Mouse (Mus musculus): ENCODE results near the gene Nipal3. TPM values are rescaled to one million over a fixed set of nuclear protein-coding genes. Genes with fewer than 3 reads are reported as not detected.

The Nipal3 gene
- polyA plus RNA-seq (2015; fragmentation: Nextera tagmentation; extraction: Ambion mirVana) = 5.1 and 8.9 TPM in 2 replicates

DNA sequence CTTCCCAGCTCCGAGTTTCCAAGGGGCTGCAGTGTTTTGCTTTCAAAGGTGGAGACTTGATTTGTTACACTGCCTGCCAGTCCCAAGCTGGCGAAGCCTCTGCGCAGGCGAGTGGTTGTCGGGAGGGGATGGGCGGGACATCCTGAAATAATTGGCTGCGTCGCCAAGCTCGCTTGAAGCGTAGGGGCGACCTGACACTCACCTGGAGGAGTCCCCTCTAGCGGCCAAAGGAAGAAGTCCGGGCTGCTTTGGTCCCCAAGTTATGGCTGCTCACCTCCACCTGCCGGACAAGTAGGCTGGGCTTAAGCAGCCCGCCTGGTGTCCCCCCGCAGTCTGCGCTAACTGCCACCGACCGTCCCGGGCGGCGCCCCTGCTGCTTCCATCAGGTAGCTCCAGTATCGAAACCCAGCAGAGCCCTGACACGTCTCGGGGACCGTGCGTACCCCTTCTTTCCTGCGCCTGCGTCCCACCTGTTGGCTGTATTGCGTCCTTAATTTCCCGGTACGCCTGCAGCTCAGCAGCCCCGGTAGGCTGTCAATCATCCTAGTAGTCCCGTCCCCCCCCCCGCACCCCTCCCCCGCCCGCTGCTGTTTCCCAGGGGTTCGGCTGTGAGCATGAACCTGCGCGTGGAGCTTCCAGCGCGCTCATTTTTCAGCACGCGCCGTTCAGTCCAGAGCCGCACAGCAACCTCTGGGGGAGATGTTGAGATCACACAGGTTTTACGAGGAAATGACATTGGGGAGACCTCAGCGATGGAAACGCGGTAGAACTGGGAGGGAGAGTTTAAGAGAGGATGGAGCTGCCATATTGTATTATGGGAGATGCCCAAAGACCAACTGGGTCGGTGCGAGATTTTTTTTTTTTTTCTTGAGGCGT lies at the start of gene Nipal3, which contains the start of gene Stpg1:
Gene Nipal3 (minus strand): TSS at position 518 of the 876 bp plus-strand sequence.
Gene Stpg1 (plus strand): TSS at position 270 of the 876 bp plus-strand sequence.
- Histone ChIP-seq H3K4me2 (peak within 1 kb of the TSS; percentile 97), H3K9me3 (no peaks in the 10 kb centered on the region), H3K9ac (peak within 1 kb of the TSS; percentile 71), H3K36me3 (peaks cover 11% of the 10 kb centered on the region; the same call in 1 of the 2 replicates), H3K27ac (replicated peaks) (peak within 1 kb of the TSS; percentile 49; the same call in 1 of the 2 replicates), H3K27me3 (peaks cover 6% of the 10 kb centered on the region), H3K4me1 (replicated peaks) (peaks cover 25% of the 10 kb centered on the region), H3K4me3 (peak within 1 kb of the TSS; percentile 71)
- whole genome bisulfite sequencing = under 1% methylated on average over 53 of the region's 53 CpGs
- ATAC-seq (ENCODE audit: low read depth) = peak; percentile 98

DNA sequence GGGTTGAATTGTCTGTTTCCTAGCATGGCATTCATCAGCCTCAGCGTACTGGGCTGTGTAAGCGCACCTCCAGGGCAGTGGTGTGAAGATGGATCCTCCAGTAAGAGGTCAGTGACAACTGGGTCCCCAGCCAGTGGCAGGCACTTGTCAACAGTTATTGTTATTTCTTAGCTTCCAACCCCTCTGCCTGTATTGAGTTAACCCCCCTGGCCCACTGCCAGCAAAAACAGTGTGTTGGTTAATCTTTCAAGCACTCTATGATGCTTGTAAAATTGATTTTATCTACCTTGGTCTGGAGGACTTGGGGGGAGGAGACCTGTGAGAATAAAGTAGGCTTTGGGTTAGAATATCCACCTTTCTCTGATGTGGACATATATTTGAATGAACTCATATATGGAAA lies 49.4 kb upstream of the Nipal3 start:
- Histone ChIP-seq H3K4me3 (no peak overlapping the region), H3K9me3 (no peaks in the 10 kb centered on the region), H3K36me3 (no peaks in the 10 kb centered on the region), H3K4me2 (no peak overlapping the region), H3K9ac (no peak overlapping the region), H3K27me3 (no peaks in the 10 kb centered on the region), H3K4me1 (replicated peaks) (peaks cover 52% of the 10 kb centered on the region), H3K27ac (replicated peaks) (no peak overlapping the region)
- WGBS = 90% methylated on average over 2 of the region's 2 CpGs
- ATAC-seq (ENCODE audit: low read depth) = no peak

GRCm38 (mm10) chr4:135540057-135540456 lies 45.2 kb upstream of the Nipal3 start:
- peak; percentile 60 for ATAC-seq (ENCODE audit: low read depth)
- Histone ChIP-seq H3K27ac (replicated peaks) (peak overlapping the region; percentile 61), H3K4me1 (replicated peaks) (peaks cover 20% of the 10 kb centered on the region), H3K4me2 (no peak overlapping the region), H3K4me3 (no peak overlapping the region), H3K9ac (no peak overlapping the region), H3K36me3 (no peaks in the 10 kb centered on the region), H3K9me3 (no peaks in the 10 kb centered on the region), H3K27me3 (no peaks in the 10 kb centered on the region)
- whole genome bisulfite sequencing = 52% methylated on average over 9 of the region's 9 CpGs

DNA sequence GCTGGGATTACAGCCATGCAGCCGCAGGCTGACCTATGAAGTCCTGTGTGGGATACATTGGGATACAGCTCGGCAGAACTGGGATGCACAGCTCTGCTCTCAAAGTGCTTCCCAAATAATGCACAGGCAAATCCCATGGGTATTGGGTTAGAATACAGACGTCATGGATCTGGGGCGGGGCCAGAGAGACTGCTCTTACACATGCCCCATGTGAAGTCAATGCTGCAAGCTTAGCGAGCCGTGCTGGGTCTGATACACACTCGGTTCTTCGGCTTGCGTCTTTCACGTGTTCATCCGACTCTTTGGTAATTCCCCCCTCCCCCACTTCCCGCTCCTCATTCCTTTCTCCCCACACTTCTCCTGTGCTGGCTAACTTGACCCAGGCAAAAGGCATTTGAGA lies 44.2 kb upstream of the Nipal3 start:
- Histone ChIP-seq H3K27ac (replicated peaks) (no peak overlapping the region), H3K36me3 (no peaks in the 10 kb centered on the region), H3K27me3 (no peaks in the 10 kb centered on the region), H3K9ac (no peak overlapping the region), H3K4me2 (no peak overlapping the region), H3K4me3 (no peak overlapping the region), H3K9me3 (no peaks in the 10 kb centered on the region), H3K4me1 (replicated peaks) (peaks cover 10% of the 10 kb centered on the region)
- no peak for ATAC-seq (ENCODE audit: low read depth)
- 86% methylated on average over 12 of the region's 12 CpGs for WGBS

DNA sequence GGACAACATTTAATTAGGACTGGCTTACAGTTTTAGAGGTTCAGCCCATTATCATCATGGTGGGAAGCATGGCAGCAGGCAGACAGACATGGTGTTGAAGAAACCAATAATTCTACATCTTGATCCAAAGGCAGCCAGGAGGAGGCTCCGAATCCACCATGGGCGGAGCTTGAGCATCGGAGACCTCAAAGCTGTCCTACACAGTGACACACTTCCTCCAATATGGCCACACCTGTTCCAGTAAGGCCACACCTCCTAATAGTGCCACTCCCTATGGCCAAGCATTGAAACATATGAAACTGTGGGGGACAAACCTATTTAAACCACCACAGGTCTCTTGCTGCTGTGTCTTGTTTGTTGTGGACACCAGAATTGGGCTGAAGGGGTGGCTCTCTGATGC lies 40.2 kb upstream of the Nipal3 start:
- ATAC-seq (ENCODE audit: low read depth) = no peak
- H3K4me2 ChIP-seq = no peak overlapping the region
- no peak overlapping the region for H3K4me3 ChIP-seq
- no peaks in the 10 kb centered on the region for H3K27me3 ChIP-seq
- peaks cover 8% of the 10 kb centered on the region for H3K4me1 ChIP-seq (replicated peaks)
- no peak overlapping the region for H3K27ac ChIP-seq (replicated peaks)
- WGBS = 91% methylated on average over 3 of the region's 3 CpGs
- no peaks in the 10 kb centered on the region for H3K36me3 ChIP-seq
- no peak overlapping the region for H3K9ac ChIP-seq
- H3K9me3 ChIP-seq = no peaks in the 10 kb centered on the region

GRCm38 (mm10) chr4:135533001-135533400 lies 38.2 kb upstream of the Nipal3 start:
- 70% methylated on average over 6 of the region's 6 CpGs for WGBS
- no peak for ATAC-seq (ENCODE audit: low read depth)
- H3K27me3 ChIP-seq = no peaks in the 10 kb centered on the region
- no peak overlapping the region for H3K27ac ChIP-seq (replicated peaks)
- no peak overlapping the region for H3K4me2 ChIP-seq
- no peak overlapping the region for H3K4me3 ChIP-seq
- H3K9me3 ChIP-seq = no peaks in the 10 kb centered on the region
- H3K4me1 ChIP-seq (replicated peaks) = peaks cover 4% of the 10 kb centered on the region; the same call in 1 of the 2 replicates
- no peak overlapping the region for H3K9ac ChIP-seq
- H3K36me3 ChIP-seq = no peaks in the 10 kb centered on the region

DNA sequence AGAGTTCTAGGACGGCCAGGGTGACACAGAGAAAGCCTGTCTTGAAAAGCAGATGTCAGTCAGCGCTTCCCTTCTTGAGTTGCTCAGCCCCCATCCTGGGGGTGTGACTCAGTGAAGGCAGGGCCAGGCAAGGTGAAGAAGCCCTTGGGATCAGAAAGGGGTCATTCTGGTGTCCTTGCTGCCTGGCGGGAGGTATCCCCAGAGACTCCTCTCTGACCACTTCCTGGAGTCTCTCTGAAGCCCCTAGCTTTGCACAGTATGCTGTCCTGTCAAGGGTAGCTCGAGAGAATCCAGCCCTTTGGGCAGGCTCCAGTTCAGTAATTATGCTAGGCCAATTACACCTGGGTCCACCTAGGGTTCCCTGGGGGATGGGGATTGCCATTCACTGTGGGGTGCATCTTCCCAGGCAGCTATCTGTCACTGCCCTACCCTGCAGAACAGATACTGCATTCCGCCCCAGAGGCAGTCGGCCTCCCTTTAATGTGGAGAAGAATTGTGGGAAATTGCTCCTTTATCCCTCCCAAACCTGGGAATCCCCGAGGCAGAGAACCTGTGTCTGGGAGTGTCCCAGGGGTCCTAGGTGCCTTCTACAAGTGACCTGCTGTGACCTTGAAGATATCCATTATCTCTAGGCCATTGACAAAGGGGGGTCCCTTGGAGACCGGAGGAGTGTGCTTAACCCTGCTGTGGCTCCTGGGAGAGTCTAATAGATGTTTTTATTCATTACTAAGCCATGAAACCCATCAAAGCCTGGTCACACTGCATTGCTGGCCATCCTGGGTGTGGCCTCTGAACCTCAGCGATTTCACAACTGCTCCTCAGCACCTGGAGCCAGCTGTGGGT lies 37.2 kb upstream of the Nipal3 start:
- H3K4me3 ChIP-seq = no peak overlapping the region
- H3K27me3 ChIP-seq = no peaks in the 10 kb centered on the region
- H3K36me3 ChIP-seq = no peaks in the 10 kb centered on the region
- 0 out of 2 replicates have a peak overlapping the region, but pooled peaks have one; percentile 5 for H3K9ac ChIP-seq
- no peaks in the 10 kb centered on the region for H3K9me3 ChIP-seq
- no peak overlapping the region for H3K27ac ChIP-seq (replicated peaks)
- H3K4me2 ChIP-seq = no peak overlapping the region
- WGBS = 45% methylated on average over 9 of the region's 9 CpGs
- H3K4me1 ChIP-seq (replicated peaks) = peaks cover 4% of the 10 kb centered on the region; the same call in 1 of the 2 replicates
- ATAC-seq (ENCODE audit: low read depth) = no peak

DNA sequence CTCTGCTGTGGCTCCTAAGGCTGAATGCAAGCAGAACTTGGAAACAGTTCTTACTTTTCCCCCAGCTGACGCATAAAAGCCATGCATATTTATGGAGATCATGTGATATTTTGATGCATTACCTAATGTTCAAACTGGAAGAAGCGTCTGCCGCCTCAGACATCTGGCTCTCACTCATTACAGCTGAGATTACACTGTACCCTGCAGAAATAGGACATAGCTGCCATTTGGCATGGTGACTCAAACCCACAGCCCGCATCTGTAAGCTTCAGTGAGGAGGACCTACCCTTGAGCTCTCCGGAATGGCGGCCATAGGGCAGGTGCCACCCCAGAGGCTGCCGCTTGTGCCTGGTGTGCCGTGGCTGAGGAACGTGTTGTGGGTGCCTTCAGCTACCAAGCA lies 36.4 kb upstream of the Nipal3 start:
- Histone ChIP-seq H3K9me3 (no peaks in the 10 kb centered on the region), H3K27me3 (no peaks in the 10 kb centered on the region), H3K9ac (no peak overlapping the region), H3K36me3 (no peaks in the 10 kb centered on the region), H3K4me3 (no peak overlapping the region), H3K27ac (replicated peaks) (no peak overlapping the region), H3K4me1 (replicated peaks) (peaks cover 12% of the 10 kb centered on the region), H3K4me2 (no peak overlapping the region)
- 77% methylated on average over 9 of the region's 9 CpGs for whole genome bisulfite sequencing
- ATAC-seq (ENCODE audit: low read depth) = no peak

DNA sequence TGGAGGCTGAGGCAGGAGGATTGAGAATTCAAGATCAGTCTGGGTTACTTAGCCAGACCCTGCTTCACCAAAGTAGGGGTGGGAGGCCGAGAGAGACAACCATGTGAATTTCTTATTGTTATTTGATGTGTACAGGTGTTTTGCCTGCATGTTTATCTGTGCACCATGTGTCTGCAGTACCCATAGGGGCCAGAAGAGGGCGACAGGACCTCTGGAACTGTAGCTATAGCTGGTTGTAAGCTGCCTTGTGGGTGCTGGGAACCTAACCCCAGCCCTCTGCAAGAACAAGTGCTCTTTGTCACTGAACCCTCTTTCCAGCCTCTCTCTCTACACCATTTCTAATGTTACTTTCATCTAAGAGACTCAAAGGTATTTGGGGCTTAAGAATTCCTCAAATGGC lies 35.4 kb upstream of the Nipal3 start:
- Histone ChIP-seq H3K4me3 (no peak overlapping the region), H3K9ac (no peak overlapping the region), H3K9me3 (no peaks in the 10 kb centered on the region), H3K27ac (replicated peaks) (no peak overlapping the region), H3K27me3 (peaks cover 4% of the 10 kb centered on the region; the same call in 1 of the 2 replicates), H3K36me3 (no peaks in the 10 kb centered on the region), H3K4me2 (no peak overlapping the region), H3K4me1 (replicated peaks) (peaks cover 18% of the 10 kb centered on the region)
- 56% methylated on average over 2 of the region's 2 CpGs for WGBS
- ATAC-seq (ENCODE audit: low read depth) = no peak

DNA sequence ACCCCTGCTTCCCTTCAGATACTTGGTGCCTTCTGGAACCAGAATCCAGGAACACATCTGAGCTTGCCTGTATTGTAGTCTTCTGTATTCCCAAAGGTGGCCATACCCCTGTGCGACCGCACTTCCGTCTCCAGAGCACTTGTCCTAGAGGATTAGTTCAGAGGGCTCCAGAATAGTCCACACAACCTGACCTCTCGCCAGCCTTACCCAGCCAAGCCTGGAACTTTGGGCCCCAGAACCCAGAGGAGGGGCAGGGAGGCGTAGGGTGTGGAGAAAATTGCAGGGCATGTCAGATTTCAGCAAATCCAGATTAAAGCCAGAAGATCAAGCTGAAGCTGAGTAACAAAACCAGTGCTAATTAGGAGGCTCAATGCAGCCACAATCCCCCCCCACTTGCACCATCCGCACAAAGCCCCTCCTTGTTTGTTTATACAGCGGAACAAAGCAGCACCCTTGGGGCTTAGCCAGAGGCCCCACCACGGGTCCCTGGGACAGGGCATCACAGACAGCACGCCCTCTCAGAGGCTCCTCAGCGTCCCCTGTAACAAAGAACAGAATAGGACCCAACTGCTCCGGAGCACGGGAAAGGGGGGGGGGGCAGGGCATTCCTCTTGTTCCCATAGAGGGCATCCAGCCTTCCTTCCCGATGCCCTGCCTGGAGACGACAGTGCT lies 31.3 kb upstream of the Nipal3 start:
- H3K27ac ChIP-seq (replicated peaks) = no peak overlapping the region
- H3K4me2 ChIP-seq = peak overlapping the region; percentile 33
- H3K4me3 ChIP-seq = no peak overlapping the region
- peaks cover 25% of the 10 kb centered on the region for H3K4me1 ChIP-seq (replicated peaks)
- H3K9me3 ChIP-seq = no peaks in the 10 kb centered on the region
- 17% methylated on average over 14 of the region's 14 CpGs for WGBS
- 0 out of 2 replicates have a peak overlapping the region, but pooled peaks have one; percentile 41 for H3K9ac ChIP-seq
- H3K27me3 ChIP-seq = peaks cover 7% of the 10 kb centered on the region; the same call in 1 of the 2 replicates
- peak; percentile 71 for ATAC-seq (ENCODE audit: low read depth)
- no peaks in the 10 kb centered on the region for H3K36me3 ChIP-seq

GRCm38 (mm10) chr4:135525057-135525456 lies 30.2 kb upstream of the Nipal3 start:
- no peaks in the 10 kb centered on the region for H3K9me3 ChIP-seq
- no peaks in the 10 kb centered on the region for H3K36me3 ChIP-seq
- no peak overlapping the region for H3K4me2 ChIP-seq
- no peak overlapping the region for H3K27ac ChIP-seq (replicated peaks)
- H3K4me1 ChIP-seq (replicated peaks) = peaks cover 25% of the 10 kb centered on the region
- WGBS = 73% methylated on average over 12 of the region's 12 CpGs
- peaks cover 7% of the 10 kb centered on the region; the same call in 1 of the 2 replicates for H3K27me3 ChIP-seq
- H3K4me3 ChIP-seq = no peak overlapping the region
- ATAC-seq (ENCODE audit: low read depth) = no peak
- no peak overlapping the region for H3K9ac ChIP-seq

Data from neural tube, embryonic 13.5 days (tissue).